Mouse (Mus musculus): ENCODE measurements around the gene Tcf20.

Gene Tcf20

GRCm38 (mm10) chr15:82987732-82988112, at the start of gene Tcf20:
TSS of gene Tcf20 (minus strand) at chr15:82987872.
- peak; percentile 66 for DNase-seq

GRCm38 (mm10) chr15:83036900-83037519, 49.3 kb upstream of the Tcf20 start:
- DNase-seq = peak; percentile 42

- no peak for DNase-seq
These were observed 48.4 kb upstream of the Tcf20 start for GRCm38 (mm10) chr15:83036089-83036488.

- DNase-seq = peak; percentile 48
These were observed 46.8 kb upstream of the Tcf20 start for GRCm38 (mm10) chr15:83034275-83034977.

GRCm38 (mm10) chr15:83032981-83033541, 45.4 kb upstream of the Tcf20 start, which contains the start of gene Nfam1:
TSS of gene Nfam1 (minus strand) at chr15:83033306.
- no peak for DNase-seq

- no peak for DNase-seq
These were observed 43.2 kb upstream of the Tcf20 start for GRCm38 (mm10) chr15:83030884-83031283.

GRCm38 (mm10) chr15:83029725-83030718, 42.4 kb upstream of the Tcf20 start:
- DNase-seq = no peak

- DNase-seq = no peak
These were observed 38.5 kb upstream of the Tcf20 start for GRCm38 (mm10) chr15:83026129-83026528.

GRCm38 (mm10) chr15:83025041-83025760, 37.5 kb upstream of the Tcf20 start:
- DNase-seq = no peak

- DNase-seq = no peak
These were observed 35.3 kb upstream of the Tcf20 start for GRCm38 (mm10) chr15:83022947-83023346.

GRCm38 (mm10) chr15:83010990-83011664, 23.5 kb upstream of the Tcf20 start:
- DNase-seq = no peak

- DNase-seq = no peak
These were observed 22.8 kb upstream of the Tcf20 start for GRCm38 (mm10) chr15:83010423-83010822.

GRCm38 (mm10) chr15:83009532-83009931, 21.9 kb upstream of the Tcf20 start:
- DNase-seq = no peak

GRCm38 (mm10) chr15:83008761-83009423, 21.2 kb upstream of the Tcf20 start:
- DNase-seq = no peak

- DNase-seq = no peak
These were observed 19.8 kb upstream of the Tcf20 start for GRCm38 (mm10) chr15:83007346-83007920.

- peak; percentile 72 for DNase-seq
These were observed 15.2 kb upstream of the Tcf20 start for GRCm38 (mm10) chr15:83002665-83003548.

- no peak for DNase-seq
These were observed 11.1 kb upstream of the Tcf20 start for GRCm38 (mm10) chr15:82998811-82999221.

- DNase-seq = no peak
These were observed 8.8 kb upstream of the Tcf20 start for GRCm38 (mm10) chr15:82996431-82996830.

GRCm38 (mm10) chr15:82995239-82995638, 7.6 kb upstream of the Tcf20 start:
- no peak for DNase-seq

- DNase-seq = no peak
These were observed 5.2 kb upstream of the Tcf20 start for GRCm38 (mm10) chr15:82992911-82993310.
